17 mouse cellular contexts compared by ENCODE assay signal in the genomic region with DNA sequence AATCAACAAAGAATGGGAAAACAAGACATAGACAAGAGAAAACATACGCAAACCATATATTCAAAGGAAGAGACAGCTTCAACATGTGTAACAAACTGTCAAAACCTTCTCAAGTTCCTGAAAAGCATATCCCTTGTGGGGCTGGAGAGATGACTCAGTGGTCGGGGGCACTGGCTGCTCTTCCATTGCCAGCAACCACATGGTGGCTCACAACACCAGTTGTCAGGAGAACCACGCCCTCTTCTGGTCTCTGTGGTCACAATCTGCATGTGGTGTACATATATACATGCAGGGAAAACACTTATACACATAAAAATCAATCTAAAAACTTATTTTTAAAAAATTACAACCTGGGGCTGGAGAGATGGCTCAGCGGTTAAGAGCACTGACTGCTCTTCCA. TPM values are rescaled to one million over a fixed set of nuclear protein-coding genes. Genes with fewer than 3 reads are reported as not detected.
A peak's percentile ranks its signal among the peaks of the same experiment; 100 is the strongest.
DNase-seq lines count a peak whose midpoint lies in the region; ATAC-seq and TF ChIP-seq lines count a peak whose summit lies in the region.
"Had no signal": no experiment of that assay in that cellular context is flagged by ENCODE, and none has a peak within 500 bp of the region (broad histone marks: within the 10 kb centered on the region; RNA-seq: fewer than 3 reads in every experiment).

No protein-coding gene starts in this region.

- no peaks in the 10 kb centered on the region for H3K27me3 ChIP-seq in lung, postnatal 0 days (replicated peaks; ENCODE audit: insufficient read depth, low read length)
- no peaks in the 10 kb centered on the region for H3K27me3 ChIP-seq in MEL (ENCODE audit: control insufficient read depth in 1 of 2, insufficient read depth in 2 of 2, low read length in 2 of 2)
- H3K27me3 ChIP-seq in limb, embryonic 10.5 days (ENCODE audit: low read depth, poor library complexity, severe bottlenecking) = no peaks in the 10 kb centered on the region
- H3K27me3 ChIP-seq: embryonic facial prominence, embryonic 13.5 days had no signal

- H3K9ac ChIP-seq in lung, postnatal 0 days (replicated peaks; ENCODE audit: low read depth) = no peak overlapping the region
- no peak overlapping the region for H3K9ac ChIP-seq in MEL (ENCODE audit: control insufficient read depth, low read depth, low read length, poor library complexity, severe bottlenecking)
- H3K9ac ChIP-seq: embryonic facial prominence, embryonic 13.5 days; hindbrain, embryonic 14.5 days had no signal

- H3K4me3 ChIP-seq in lung, postnatal 0 days (ENCODE audit: low read depth, low read length) = no peak overlapping the region
- no peak overlapping the region for H3K4me3 ChIP-seq in MEL (ENCODE audit: control insufficient read depth in 1 of 2, insufficient read depth in 1 of 2, low read depth in 2 of 2, low read length in 2 of 2)
- no peak overlapping the region for H3K4me3 ChIP-seq in limb, embryonic 10.5 days
- H3K4me3 ChIP-seq: embryonic facial prominence, embryonic 13.5 days; gastrocnemius, adult 2 months had no signal

- no peak overlapping the region for H3K27ac ChIP-seq in lung, postnatal 0 days (ENCODE audit: low read length)
- H3K27ac ChIP-seq in MEL (ENCODE audit: control insufficient read depth, low read depth, low read length) = no peak overlapping the region
- H3K27ac ChIP-seq in limb, embryonic 10.5 days = no peak overlapping the region
- H3K27ac ChIP-seq: embryonic facial prominence, embryonic 13.5 days; gastrocnemius, adult 2 months; hindbrain, embryonic 14.5 days had no signal

- no peak for TF ChIP-seq EP300 in lung, postnatal 0 days (IDR thresholded peaks at IDR 0.05)
- no peak for TF ChIP-seq EP300 in MEL (IDR thresholded peaks at IDR 0.05; ENCODE audit: low read depth in 1 of 2, low read length in 2 of 2)

- DNase-seq in lung, postnatal 0 days (ENCODE audit: low spot score) = no peak
- no peak for DNase-seq in lung, postnatal 25 days (ENCODE audit: low spot score)
- DNase-seq in 416B (ENCODE audit: low read depth) (peak; percentile 91), MEL (ENCODE audit: low read depth, low spot score) (peak; percentile 79)
- no peak for DNase-seq in limb, embryonic 10.5 days (ENCODE audit: low spot score)
- no peak for DNase-seq in adrenal gland, postnatal 14 days
- DNase-seq: cerebellum, adult 8-10 months; gastrocnemius, adult 2 months; heart, postnatal 10 days; kidney, postnatal 25 days; layer of hippocampus, adult 9-11 months; lung, adult 2 months had no signal

- TF ChIP-seq CTCF in lung, postnatal 0 days (IDR thresholded peaks at IDR 0.05) = 0 out of 2 replicates have a peak, but pooled peaks have one; percentile 9
- TF ChIP-seq CTCF in MEL (IDR thresholded peaks at IDR 0.05 in 2 of 3, conservative IDR thresholded peaks at IDR 0.05 in 1 of 3; ENCODE audit: control insufficient read depth in 1 of 3, insufficient read depth in 1 of 3, low read depth in 2 of 3, low read length in 3 of 3, poor library complexity in 1 of 3, severe bottlenecking in 1 of 3) = peak in 2 of 3 experiments; percentile 34 to 36; a peak in 4 of 6 replicates

- TF ChIP-seq POLR2A in MEL (IDR thresholded peaks at IDR 0.05; ENCODE audit: control insufficient read depth in 1 of 2, insufficient read depth in 1 of 2, low read depth in 1 of 2, low read length in 2 of 2, poor library complexity in 1 of 2) = no peak

- ATAC-seq in lung, postnatal 0 days = no peak
- ATAC-seq in megakaryocyte progenitor cell, adult 5-6 weeks (replicated peaks; ENCODE audit: poor library complexity) = peak; percentile 93
- ATAC-seq: intestine, embryonic 16.5 days; midbrain, embryonic 16.5 days had no signal

- no peaks in the 10 kb centered on the region for H3K9me3 ChIP-seq in lung, postnatal 0 days (ENCODE audit: low read length)
- no peaks in the 10 kb centered on the region for H3K9me3 ChIP-seq in MEL (replicated peaks; ENCODE audit: insufficient read depth, low read length)
- no peaks in the 10 kb centered on the region for H3K9me3 ChIP-seq in limb, embryonic 10.5 days (replicated peaks)
- H3K9me3 ChIP-seq: embryonic facial prominence, embryonic 13.5 days had no signal

- no peak; the same call in 1 of the 2 replicates for TF ChIP-seq RAD21 in MEL (IDR thresholded peaks at IDR 0.05; ENCODE audit: low read depth, low read length)

- no peaks in the 10 kb centered on the region for H3K4me1 ChIP-seq in lung, postnatal 0 days (ENCODE audit: insufficient read depth, low read depth, low read length)
- peaks cover 0 to 5% of the 10 kb centered on the region in 2 experiments; a peak in 1 of 4 replicates for H3K4me1 ChIP-seq in MEL (ENCODE audit: control insufficient read depth in 1 of 2, insufficient read depth in 2 of 2, low read length in 2 of 2)
- no peaks in the 10 kb centered on the region for H3K4me1 ChIP-seq in limb, embryonic 10.5 days
- H3K4me1 ChIP-seq: embryonic facial prominence, embryonic 13.5 days had no signal

- 86% methylated on average over 4 of the region's 4 CpGs for WGBS in lung, postnatal 0 days
- 89% methylated on average over 4 of the region's 4 CpGs for WGBS in limb, embryonic 10.5 days

- peaks cover 5% of the 10 kb centered on the region; the same call in 1 of the 2 replicates for H3K36me3 ChIP-seq in lung, postnatal 0 days (ENCODE audit: insufficient read depth, low read length)
- peaks cover 6 to 8% of the 10 kb centered on the region in 2 experiments; a peak in 3 of 4 replicates for H3K36me3 ChIP-seq in MEL (ENCODE audit: control insufficient read depth in 1 of 2, insufficient read depth in 2 of 2, low read length in 2 of 2)
- peaks cover 34% of the 10 kb centered on the region for H3K36me3 ChIP-seq in limb, embryonic 10.5 days

- H3K4me2 ChIP-seq in lung, postnatal 0 days (replicated peaks; ENCODE audit: low read depth, low read length) = no peak overlapping the region
- H3K4me2 ChIP-seq: embryonic facial prominence, embryonic 13.5 days; hindbrain, embryonic 14.5 days had no signal

- H3K79me2 ChIP-seq in MEL (ENCODE audit: control insufficient read depth, insufficient read depth, low read length, poor library complexity) = no peaks in the 10 kb centered on the region

TF ChIP-seq in MEL, 35 proteins besides CTCF, POLR2A, EP300 and RAD21:
- no peak for TF ChIP-seq POLR2AphosphoS2 (IDR thresholded peaks at IDR 0.05; ENCODE audit: low read length)
- TF ChIP-seq MYC (IDR thresholded peaks at IDR 0.05; ENCODE audit: low read depth, low read length) = peak; percentile 49; the same call in 1 of the 2 replicates
- no peak for TF ChIP-seq RCOR1 (IDR thresholded peaks at IDR 0.05; ENCODE audit: low read depth, low read length)
- TF ChIP-seq MAX (IDR thresholded peaks at IDR 0.05; ENCODE audit: low read length) = peak; percentile 50; the same call in 1 of the 2 replicates
- no peak for TF ChIP-seq UBTF (IDR thresholded peaks at IDR 0.05; ENCODE audit: borderline replicate concordance, insufficient read depth, low read depth, low read length)
- TF ChIP-seq ZMIZ1 (IDR thresholded peaks at IDR 0.05; ENCODE audit: low read depth, low read length) = no peak
- TF ChIP-seq MXI1 (IDR thresholded peaks at IDR 0.05; ENCODE audit: low read depth, low read length) = peak; percentile 47; the same call in 1 of the 2 replicates
- no peak for TF ChIP-seq MAFK (IDR thresholded peaks at IDR 0.05; ENCODE audit: borderline replicate concordance, low read depth, low read length)

RNA-seq across cellular contexts. Expression of a gene that starts 44.9 kb away (rescaled TPM):
- 32.8 and 33.9 TPM in 2 replicates for polyA plus RNA-seq in lung, postnatal 0 days (2015; fragmentation: Nextera tagmentation; extraction: Ambion mirVana)
- 28.4 and 29.2 TPM in 2 replicates for total RNA-seq in MEL (2012; rRNA removed)
- polyA plus RNA-seq in MEL (2012; ENCODE audit: insufficient read depth in 1 of 2, insufficient read length in 2 of 2, low read depth in 1 of 2, low replicate concordance in 2 of 2, missing spikeins in 1 of 2) = 10 to 100 TPM in 1 of 2 experiments, not detected in 1; 36.0 TPM
- total RNA-seq in megakaryocyte progenitor cell, adult 5-6 weeks (2015) = 71.7 and 75.5 TPM in 2 replicates
- 55.9 and 62.8 TPM in 2 replicates for total RNA-seq in megakaryocyte progenitor cell, adult 5-6 weeks (2017)
- polyA plus RNA-seq in limb, embryonic 10.5 days (2016; fragmentation: Nextera tagmentation; extraction: Ambion mirVana) = 39.1 and 41.7 TPM in 2 replicates
- 50.8 and 62.0 TPM in 2 replicates for total RNA-seq in adrenal gland, postnatal 14 days (2021)

Comparison
In these comparisons a context has a peak if more than half of its experiments do, and no peak if none do; other contexts are left out.
1. DNase-seq: peak in 416B (single experiment) and MEL (single experiment); none in lung, postnatal 0 days (single experiment), lung, postnatal 25 days (single experiment), limb, embryonic 10.5 days (single experiment) and adrenal gland, postnatal 14 days (single experiment).